Mouse (Mus musculus) Patski (cell line): Measurements from ENCODE around the gene B3gnt8. TPM values are rescaled to one million over a fixed set of nuclear protein-coding genes. Genes with fewer than 3 reads are reported as not detected.

Experiments used
- ATAC-seq: fragments of 100-300 bp; one replicate; pipeline ENCODE4 v1.8.0; 2021
- CTCF ChIA-PET: fragments of 350-600 bp; sonication (Branson Sonifier 250); formaldehyde crosslinking; loops from one replicate; lab custom pipeline; 2022; ENCODE audit warnings: inconsistent platforms; lab: Charles Lee
- POLR2A ChIA-PET: fragments of 350-600 bp; sonication (Branson Sonifier 250); formaldehyde crosslinking; loops from one replicate; lab custom pipeline; 2022; ENCODE audit warnings: antibody characterized with exemption, inconsistent platforms; lab: Charles Lee
- DNase-seq: peaks from one replicate; pipeline ENCODE4 v3.0.0-alpha.2; 2011; ENCODE audit warnings: low read depth, low spot score
- H3K27me3 ChIP-seq: fragments of 371-371 bp; one replicate; pipeline ENCODE4 v1.5.1; 2021
- CTCF ChIP-seq: fragments of 100-300 bp; IDR thresholded peaks from one replicate; pipeline ENCODE4 v1.5.1; 2021
- in situ Hi-C: fragments of 300-500 bp; cut with MboI; formaldehyde crosslinking; loops from 3 replicates; pipeline ENCODE4 v1.11.1; 2018; ENCODE audit warnings: low pct_unique_long_range_greater_than_20kb, mixed read lengths
- polyA plus RNA-seq: library from polyadenylated mRNA; unstranded; gene quantifications from one replicate; pipeline ENCODE4 v1.2.3, GENCODE M21; 2021

The B3gnt8 gene
- polyA plus RNA-seq, 1 experiment from 2014 or later: 0.23 TPM

GRCm38 (mm10) chr7:25675405-25675804, 49.0 kb downstream of the B3gnt8 start:
- in situ Hi-C loops: no loop called here
- no peak for ATAC-seq
- POLR2A ChIA-PET: no interaction called here
- no peak for TF ChIP-seq CTCF
- CTCF ChIA-PET: interaction anchor here (1.4 to 2.2 kb wide), 2 partner anchors 13 to 61 kb away, joined by 3 to 8 read pairs; no protein-coding TSS in a partner anchor
- H3K27me3 ChIP-seq: no peaks in the 10 kb centered on the region
- DNase-seq: no peak

- ATAC-seq: no peak
- in situ Hi-C loops: no loop called here
- ChIA-PET CTCF (interaction anchor here (1.0 to 1.4 kb wide), 2 partner anchors 13 to 60 kb away, joined by 3 read pairs; no protein-coding TSS in a partner anchor), POLR2A (no interaction called here)
- no peaks in the 10 kb centered on the region for H3K27me3 ChIP-seq
- TF ChIP-seq CTCF: no peak
- no peak for DNase-seq
Measured at GRCm38 (mm10) chr7:25676085-25676781, 49.8 kb downstream of the B3gnt8 start.

- no peaks in the 10 kb centered on the region for H3K27me3 ChIP-seq
- in situ Hi-C loops: no loop called here
Measured at GRCm38 (mm10) chr7:25677013-25677412, 50.6 kb downstream of the B3gnt8 start.

GRCm38 (mm10) chr7:25679971-25680370, 53.5 kb downstream of the B3gnt8 start:
- POLR2A ChIA-PET: interaction anchor here (1.2 kb wide), 1 partner anchor 40 kb away, joined by 4 read pairs; no protein-coding TSS in a partner anchor
- CTCF ChIA-PET: interaction anchor here (0.9 to 1.2 kb wide), 4 partner anchors 11 to 44 kb away, joined by 3 read pairs; no protein-coding TSS in a partner anchor
- no peak for TF ChIP-seq CTCF
- DNase-seq (no peak), ATAC-seq (no peak)
- no peaks in the 10 kb centered on the region for H3K27me3 ChIP-seq
- in situ Hi-C loops: no loop called here

More at GRCm38 (mm10) chr7:25677013-25677412, 50.6 kb downstream of the B3gnt8 start:
- ChIA-PET POLR2A (no interaction called here), CTCF (interaction anchor here (1.0 to 1.4 kb wide), 2 partner anchors 14 to 60 kb away, joined by 3 read pairs; no protein-coding TSS in a partner anchor)
- no peak for DNase-seq
- TF ChIP-seq CTCF: no peak
- ATAC-seq: no peak

- DNase-seq: peak; percentile 89
- no peaks in the 10 kb centered on the region for H3K27me3 ChIP-seq
- TF ChIP-seq CTCF: no peak
- CTCF ChIA-PET: interaction anchor here (0.7 to 1.2 kb wide), 7 partner anchors 9 to 43 kb away, joined by 3 read pairs; no protein-coding TSS in a partner anchor
- POLR2A ChIA-PET: interaction anchor here (1.2 kb wide), 1 partner anchor 39 kb away, joined by 4 read pairs; no protein-coding TSS in a partner anchor
- in situ Hi-C loops: no loop called here
- peak; percentile 95 for ATAC-seq
Measured at GRCm38 (mm10) chr7:25680514-25681258, 54.2 kb downstream of the B3gnt8 start, which contains the start of gene B9d2. TSS of gene B9d2 (plus strand) at chr7:25680780.

- in situ Hi-C loops: no loop called here
- ATAC-seq: no peak
- ChIA-PET CTCF (interaction anchor here (0.7 to 1.2 kb wide), 3 partner anchors 10 to 25 kb away, joined by 3 read pairs; no protein-coding TSS in a partner anchor), POLR2A (interaction anchor here (1.1 to 1.2 kb wide), 2 partner anchors 22 to 39 kb away, joined by 4 read pairs; partner anchors contain the start of gene Exosc5)
- no peak for TF ChIP-seq CTCF
- H3K27me3 ChIP-seq: no peaks in the 10 kb centered on the region
- DNase-seq: no peak
Measured at GRCm38 (mm10) chr7:25681341-25682231, 55.1 kb downstream of the B3gnt8 start.

- H3K27me3 ChIP-seq: no peaks in the 10 kb centered on the region
- DNase-seq (no peak), ATAC-seq (no peak)
- TF ChIP-seq CTCF: no peak
- POLR2A ChIA-PET: no interaction called here
- in situ Hi-C loops: no loop called here
- CTCF ChIA-PET: interaction anchor here (1.2 to 1.5 kb wide), 3 partner anchors 24 to 122 kb away, joined by 3 to 4 read pairs (median 4); no protein-coding TSS in a partner anchor
Measured at GRCm38 (mm10) chr7:25683474-25684180, 57.2 kb downstream of the B3gnt8 start.

GRCm38 (mm10) chr7:25684659-25685058, 58.2 kb downstream of the B3gnt8 start:
- in situ Hi-C loops: no loop called here
- no peaks in the 10 kb centered on the region for H3K27me3 ChIP-seq
- TF ChIP-seq CTCF: no peak
- POLR2A ChIA-PET: no interaction called here
- no peak for ATAC-seq
- CTCF ChIA-PET: interaction anchor here (1.5 kb wide), 1 partner anchor 23 kb away, joined by 3 read pairs; no protein-coding TSS in a partner anchor
- no peak for DNase-seq

Other genes with a start within 250 kb of the B3gnt8 start
- gene Lipe, start 227.9 kb upstream of the B3gnt8 start, polyA plus RNA-seq: 13.2 TPM
- 0.10 TPM for gene Cxcl17, start 213.8 kb upstream of the B3gnt8 start, polyA plus RNA-seq
- 1.2 TPM for gene Ceacam1, start 149.1 kb upstream of the B3gnt8 start, polyA plus RNA-seq
- 0.28 TPM for gene Ceacam2, start 86.8 kb upstream of the B3gnt8 start, polyA plus RNA-seq
- not detected for gene Erich4, start 10.8 kb upstream of the B3gnt8 start, polyA plus RNA-seq
- 43.3 TPM for gene Dmac2, start 7.2 kb upstream of the B3gnt8 start, polyA plus RNA-seq
- 72.5 TPM for gene Bckdha, start 32.3 kb downstream of the B3gnt8 start, polyA plus RNA-seq
- gene Exosc5, start 32.5 kb downstream of the B3gnt8 start, polyA plus RNA-seq: 32.9 TPM
- gene Tmem91, start 48.5 kb downstream of the B3gnt8 start, polyA plus RNA-seq: 0.49 TPM
- 40.2 TPM for gene B9d2, start 54.1 kb downstream of the B3gnt8 start, polyA plus RNA-seq
- 29.7 TPM for gene Tgfb1, start 60.3 kb downstream of the B3gnt8 start, polyA plus RNA-seq
- 33.7 TPM for gene Ccdc97, start 92.4 kb downstream of the B3gnt8 start, polyA plus RNA-seq
- gene Hnrnpul1, start 128.1 kb downstream of the B3gnt8 start, polyA plus RNA-seq: 123 TPM
- gene Axl, start 162.1 kb downstream of the B3gnt8 start, polyA plus RNA-seq: 473 TPM
- gene Cyp2s1, start 190.3 kb downstream of the B3gnt8 start, polyA plus RNA-seq: 0.42 TPM